Mouse (Mus musculus): Measurements from ENCODE around the gene Fam13c.

GRCm38 (mm10) chr10:70398224-70398623 lies 42.1 kb upstream of the Fam13c start:
- TF ChIP-seq CTCF (IDR thresholded peaks at IDR 0.05; ENCODE audit: extremely low read depth, insufficient read depth, low read length) (no peak), POLR2A (IDR thresholded peaks at IDR 0.05; ENCODE audit: extremely low read depth, insufficient read depth, low read length) (no peak)

Measured in cortical plate, adult 2 months (tissue).